Mouse (Mus musculus) liver, embryonic 15.5 days (tissue): ENCODE measurements around the gene Susd6. TPM values are rescaled to one million over a fixed set of nuclear protein-coding genes. Genes with fewer than 3 reads are reported as not detected.
"Not testable (repeated sequence)": the region's sequence is repeated elsewhere in the genome, so short reads cannot be mapped to it uniquely, and the experiment has no call there.

ENCODE experiments used
- ATAC-seq: fragments of 200-750 bp; cut with Nextera tagmentation; 2 replicates; pipeline ENCODE4 v1.8.0; 2017; ENCODE audit warnings: moderate number of reproducible peaks, mild to moderate bottlenecking, moderate library complexity; ENCODE audit not compliant: insufficient read depth
- H3K27ac ChIP-seq: fragments of 300-500 bp; sonication (generic); replicated peaks from 2 replicates; pipeline ENCODE4 v1.5.1; 2015; ENCODE audit warnings: mild to moderate bottlenecking, inconsistent platforms
- H3K27me3 ChIP-seq: fragments of 300-500 bp; sonication (generic); 2 replicates; pipeline ENCODE4 v1.6.1; 2015; ENCODE audit warnings: mild to moderate bottlenecking, inconsistent platforms
- H3K36me3 ChIP-seq: fragments of 300-500 bp; sonication (generic); replicated peaks from 2 replicates; pipeline ENCODE4 v1.6.1; 2015; ENCODE audit warnings: moderate library complexity, mild to moderate bottlenecking, inconsistent platforms
- H3K4me1 ChIP-seq: fragments of 300-500 bp; sonication (generic); replicated peaks from 2 replicates; pipeline ENCODE4 v1.6.1; 2015; ENCODE audit warnings: inconsistent platforms
- H3K4me2 ChIP-seq: fragments of 300-500 bp; sonication (generic); 2 replicates; pipeline ENCODE4 v1.6.1; 2015; ENCODE audit warnings: moderate library complexity, mild to moderate bottlenecking, inconsistent platforms
- H3K4me3 ChIP-seq: fragments of 300-500 bp; sonication (generic); replicated peaks from 2 replicates; pipeline ENCODE4 v1.5.1; 2015; ENCODE audit warnings: mild to moderate bottlenecking, inconsistent platforms
- H3K9ac ChIP-seq: fragments of 300-500 bp; sonication (generic); 2 replicates; pipeline ENCODE4 v1.6.1; 2015; ENCODE audit warnings: moderate library complexity, mild to moderate bottlenecking, inconsistent platforms
- H3K9me3 ChIP-seq: fragments of 300-500 bp; sonication (generic); replicated peaks from 2 replicates; pipeline ENCODE4 v1.6.1; 2016; ENCODE audit warnings: inconsistent platforms
- WGBS: fragments of 180-500 bp; shearing (Covaris S2); methylation state at CpG from one replicate; pipeline ENCODE4 v1.1.7; 2015; ENCODE audit warnings: mixed read lengths; ENCODE audit not compliant: insufficient replicate concordance; 5-methylcytosine and 5-hydroxymethylcytosine counted together
- polyA plus RNA-seq: library from polyadenylated mRNA; unstranded; fragments of >200 nt; fragmentation: Nextera tagmentation; extraction: Ambion mirVana; gene quantifications from 2 replicates; pipeline ENCODE4 v1.2.1, GENCODE M21; 2015

The Susd6 gene
- polyA plus RNA-seq, 1 experiment from 2014 or later = 13.7 TPM

- Histone ChIP-seq H3K4me1 (peaks cover 62% of the 10 kb centered on the region), H3K36me3 (no peaks in the 10 kb centered on the region), H3K9me3 (no peaks in the 10 kb centered on the region), H3K4me2 (no peak overlapping the region), H3K27me3 (no peaks in the 10 kb centered on the region), H3K9ac (no peak overlapping the region), H3K4me3 (no peak overlapping the region), H3K27ac (peak overlapping the region; percentile 49)
- 77% methylated on average over 4 of the region's 4 CpGs for WGBS
- no peak for ATAC-seq
Measured at GRCm38 (mm10) chr12:80785597-80785996, 4.7 kb upstream of the Susd6 start.

- peaks cover 63% of the 10 kb centered on the region for H3K4me1 ChIP-seq
- WGBS = 33% methylated on average over 1 of the region's 1 CpGs
- H3K27me3 ChIP-seq = no peaks in the 10 kb centered on the region
- no peaks in the 10 kb centered on the region for H3K36me3 ChIP-seq
- H3K4me2 ChIP-seq = no peak overlapping the region
- H3K4me3 ChIP-seq = no peak overlapping the region
- H3K27ac ChIP-seq = no peak overlapping the region; the same call in 1 of the 2 replicates
- ATAC-seq = no peak
- no peaks in the 10 kb centered on the region for H3K9me3 ChIP-seq
- H3K9ac ChIP-seq = no peak overlapping the region
Measured at GRCm38 (mm10) chr12:80786591-80786990, 3.7 kb upstream of the Susd6 start.

GRCm38 (mm10) chr12:80787604-80788003 lies 2.7 kb upstream of the Susd6 start:
- H3K9ac ChIP-seq = no peak overlapping the region
- peak overlapping the region; percentile 48; the same call in 1 of the 2 replicates for H3K27ac ChIP-seq
- peak overlapping the region; percentile 19 for H3K4me2 ChIP-seq
- no peak for ATAC-seq
- WGBS = 56% methylated on average over 11 of the region's 11 CpGs
- H3K27me3 ChIP-seq = no peaks in the 10 kb centered on the region
- H3K36me3 ChIP-seq = peaks cover under 1% of the 10 kb centered on the region; the same call in 1 of the 2 replicates
- peaks cover 73% of the 10 kb centered on the region for H3K4me1 ChIP-seq
- H3K4me3 ChIP-seq = no peak overlapping the region
- no peaks in the 10 kb centered on the region for H3K9me3 ChIP-seq

- Histone ChIP-seq H3K9ac (no peak overlapping the region), H3K4me2 (peak overlapping the region; percentile 19; the same call in 1 of the 2 replicates), H3K36me3 (peaks cover 7% of the 10 kb centered on the region; the same call in 1 of the 2 replicates), H3K27me3 (no peaks in the 10 kb centered on the region), H3K27ac (peak overlapping the region; percentile 48), H3K9me3 (no peaks in the 10 kb centered on the region), H3K4me3 (no peak overlapping the region), H3K4me1 (peaks cover 76% of the 10 kb centered on the region)
- ATAC-seq = no peak
- 73% methylated on average over 3 of the region's 3 CpGs for WGBS
Measured at GRCm38 (mm10) chr12:80788188-80788587, 2.1 kb upstream of the Susd6 start.

GRCm38 (mm10) chr12:80789276-80789675 lies 1.0 kb upstream of the Susd6 start:
- not testable (repeated sequence) for H3K36me3 ChIP-seq, ATAC-seq, H3K9ac ChIP-seq, H3K4me3 ChIP-seq, H3K9me3 ChIP-seq, H3K27me3 ChIP-seq
- 68% methylated on average over 4 of the region's 4 CpGs for WGBS
- Histone ChIP-seq H3K27ac (peak overlapping the region; percentile 98), H3K4me1 (peaks cover 78% of the 10 kb centered on the region), H3K4me2 (peak overlapping the region; percentile 65)

- WGBS = under 1% methylated on average over 80 of the region's 80 CpGs
- ATAC-seq = peak; percentile 71
- Histone ChIP-seq H3K27ac (peak overlapping the region; percentile 98), H3K4me2 (peak overlapping the region; percentile 65), H3K4me1 (peaks cover 79% of the 10 kb centered on the region), H3K9ac (peak overlapping the region; percentile 99), H3K9me3 (no peaks in the 10 kb centered on the region), H3K27me3 (no peaks in the 10 kb centered on the region), H3K36me3 (peaks cover 16% of the 10 kb centered on the region; the same call in 1 of the 2 replicates), H3K4me3 (peak overlapping the region; percentile 97)
Measured at GRCm38 (mm10) chr12:80790700-80791570, 625 bp downstream of the Susd6 start.

- WGBS = 7% methylated on average over 6 of the region's 6 CpGs
- Histone ChIP-seq H3K27me3 (no peaks in the 10 kb centered on the region), H3K4me2 (peak overlapping the region; percentile 65)
Measured at GRCm38 (mm10) chr12:80791571-80792444, 1.5 kb downstream of the Susd6 start.

GRCm38 (mm10) chr12:80792867-80793266 lies 2.6 kb downstream of the Susd6 start:
- no peaks in the 10 kb centered on the region for H3K9me3 ChIP-seq
- peak overlapping the region; percentile 32; the same call in 1 of the 2 replicates for H3K9ac ChIP-seq
- peak overlapping the region; percentile 98 for H3K27ac ChIP-seq
- H3K36me3 ChIP-seq = peaks cover 20% of the 10 kb centered on the region; the same call in 1 of the 2 replicates
- WGBS = 21% methylated on average over 5 of the region's 5 CpGs
- H3K4me3 ChIP-seq = peak overlapping the region; percentile 97
- no peak for ATAC-seq
- H3K27me3 ChIP-seq = no peaks in the 10 kb centered on the region
- peak overlapping the region; percentile 65 for H3K4me2 ChIP-seq
- peaks cover 65% of the 10 kb centered on the region for H3K4me1 ChIP-seq

More at GRCm38 (mm10) chr12:80791571-80792444, 1.5 kb downstream of the Susd6 start:
- Histone ChIP-seq H3K27ac (peak overlapping the region; percentile 98), H3K4me1 (peaks cover 74% of the 10 kb centered on the region), H3K9ac (peak overlapping the region; percentile 99), H3K36me3 (peaks cover 20% of the 10 kb centered on the region; the same call in 1 of the 2 replicates), H3K4me3 (peak overlapping the region; percentile 97), H3K9me3 (no peaks in the 10 kb centered on the region)
- no peak for ATAC-seq

GRCm38 (mm10) chr12:80793535-80793934 lies 3.2 kb downstream of the Susd6 start:
- Histone ChIP-seq H3K9me3 (no peaks in the 10 kb centered on the region), H3K9ac (no peak overlapping the region), H3K4me1 (peaks cover 65% of the 10 kb centered on the region), H3K4me2 (peak overlapping the region; percentile 65), H3K4me3 (no peak overlapping the region), H3K36me3 (peaks cover 20% of the 10 kb centered on the region; the same call in 1 of the 2 replicates), H3K27ac (peak overlapping the region; percentile 12; the same call in 1 of the 2 replicates), H3K27me3 (no peaks in the 10 kb centered on the region)
- no peak for ATAC-seq
- WGBS = 56% methylated on average over 1 of the region's 1 CpGs

GRCm38 (mm10) chr12:80794522-80794921 lies 4.2 kb downstream of the Susd6 start:
- Histone ChIP-seq H3K9ac (no peak overlapping the region), H3K9me3 (no peaks in the 10 kb centered on the region), H3K27me3 (no peaks in the 10 kb centered on the region), H3K4me2 (no peak overlapping the region), H3K4me3 (no peak overlapping the region), H3K27ac (no peak overlapping the region), H3K36me3 (peaks cover 20% of the 10 kb centered on the region; the same call in 1 of the 2 replicates), H3K4me1 (peaks cover 62% of the 10 kb centered on the region)
- no peak for ATAC-seq
- 77% methylated on average over 4 of the region's 4 CpGs for WGBS
